Mouse (Mus musculus) B cell, adult 67 days (primary cell): ENCODE data around the gene 4930474N05Rik. TPM values are rescaled to one million over a fixed set of nuclear protein-coding genes. Genes with fewer than 3 reads are reported as not detected.

Experiments
- total RNA-seq, 2 experiments: library from RNA; stranded (reverse); gene quantifications; 4 replicates each; pipeline ENCODE4 v1.2.4; 2023

The 4930474N05Rik gene
- total RNA-seq, result not detected

GRCm38 (mm10) chr14:36094617-36095016 lies at the start of gene 4930474N05Rik:
Gene 4930474N05Rik, plus strand, starts transcription at chr14:36094917.

